Mouse (Mus musculus): ENCODE data around the gene Ube2d3.

DNA sequence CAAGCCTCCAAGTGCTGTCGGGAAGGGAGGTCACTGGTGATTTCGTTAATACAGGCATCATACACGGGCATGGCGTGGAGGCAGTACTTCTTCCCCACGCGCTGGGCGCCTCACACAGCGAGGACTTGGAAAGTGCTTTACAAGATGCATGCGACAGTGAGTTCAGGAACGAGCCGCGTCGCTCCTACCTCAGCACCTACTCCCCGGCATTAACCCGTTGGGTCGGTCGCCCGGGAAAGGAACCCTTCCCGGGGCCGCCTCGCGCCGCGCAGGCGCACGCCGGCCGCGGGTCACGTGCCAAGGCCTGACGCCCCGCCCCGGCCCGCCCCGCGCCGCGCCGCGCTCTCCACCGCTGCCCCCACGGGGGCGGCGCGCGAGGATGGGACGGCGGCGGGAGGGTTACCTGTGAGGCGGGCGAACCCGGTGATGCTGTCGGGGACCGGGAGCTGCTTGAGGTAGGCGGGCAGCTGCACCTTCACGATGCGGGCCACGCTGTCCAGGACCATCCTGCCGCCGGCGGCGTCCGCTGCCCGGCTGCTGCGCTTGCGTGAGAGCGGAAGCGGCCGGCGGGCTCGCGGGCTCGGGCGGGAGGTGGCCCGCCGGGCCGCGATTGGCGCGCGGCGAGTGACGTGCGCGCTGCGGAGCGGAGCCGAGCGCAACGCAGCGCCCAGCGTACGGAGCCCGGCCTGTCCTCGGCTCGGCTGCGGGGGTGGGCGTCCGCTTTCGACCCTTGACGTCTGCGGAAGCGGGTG is 14.9 kb upstream of the Ube2d3 start:
- no peak for TF ChIP-seq CTCF (IDR thresholded peaks at IDR 0.05; ENCODE audit: extremely low read depth, insufficient read depth, insufficient read length, insufficient replicate concordance)
- peak; percentile 47 for TF ChIP-seq POLR2A (IDR thresholded peaks at IDR 0.05; ENCODE audit: low read depth, low read length)
